Mouse (Mus musculus): ENCODE results near the gene Accs. TPM values are rescaled to one million over a fixed set of nuclear protein-coding genes. Genes with fewer than 3 reads are reported as not detected.

The Accs gene
- polyA plus RNA-seq, 1 experiment = 4.8 TPM

GRCm38 (mm10) chr2:93874606-93875005 is 24.9 kb upstream of the Accs start:
- no peaks in the 10 kb centered on the region for H3K36me3 ChIP-seq (ENCODE audit: control insufficient read depth, insufficient read depth, low read length, poor library complexity, severe bottlenecking)

GRCm38 (mm10) chr2:93874227-93874514 is 24.4 kb upstream of the Accs start:
- Histone ChIP-seq H3K27me3 (ENCODE audit: control insufficient read depth, insufficient read depth, low read length, poor library complexity, severe bottlenecking) (no peaks in the 10 kb centered on the region), H3K4me1 (ENCODE audit: control insufficient read depth, insufficient read depth, low read length) (peaks cover 2% of the 10 kb centered on the region), H3K4me3 (ENCODE audit: low read depth, low read length) (no peak overlapping the region), H3K9me3 (replicated peaks; ENCODE audit: control insufficient read depth, insufficient read depth, low read length, poor library complexity, severe bottlenecking) (no peaks in the 10 kb centered on the region), H3K27ac (ENCODE audit: insufficient read depth, low read length) (no peak overlapping the region), H3K9ac (ENCODE audit: low read depth, poor library complexity, severe bottlenecking) (no peak overlapping the region), H3K36me3 (ENCODE audit: control insufficient read depth, insufficient read depth, low read length, poor library complexity, severe bottlenecking) (no peaks in the 10 kb centered on the region)
- TF ChIP-seq POLR2A (IDR thresholded peaks at IDR 0.05; ENCODE audit: insufficient read depth, low read length) (no peak), CTCF (IDR thresholded peaks at IDR 0.05; ENCODE audit: low read depth, low read length) (no peak), EP300 (IDR thresholded peaks at IDR 0.05; ENCODE audit: insufficient read depth, low read depth, low read length) (no peak)

More at GRCm38 (mm10) chr2:93874606-93875005, 24.9 kb upstream of the Accs start:
- Histone ChIP-seq H3K9me3 (replicated peaks; ENCODE audit: control insufficient read depth, insufficient read depth, low read length, poor library complexity, severe bottlenecking) (no peaks in the 10 kb centered on the region), H3K9ac (ENCODE audit: low read depth, poor library complexity, severe bottlenecking) (no peak overlapping the region), H3K4me1 (ENCODE audit: control insufficient read depth, insufficient read depth, low read length) (peaks cover 2% of the 10 kb centered on the region), H3K27ac (ENCODE audit: insufficient read depth, low read length) (no peak overlapping the region), H3K27me3 (ENCODE audit: control insufficient read depth, insufficient read depth, low read length, poor library complexity, severe bottlenecking) (no peaks in the 10 kb centered on the region), H3K4me3 (ENCODE audit: low read depth, low read length) (no peak overlapping the region)
- no peak for TF ChIP-seq EP300 (IDR thresholded peaks at IDR 0.05; ENCODE audit: insufficient read depth, low read depth, low read length)
- no peak for TF ChIP-seq CTCF (IDR thresholded peaks at IDR 0.05; ENCODE audit: low read depth, low read length)
- TF ChIP-seq POLR2A (IDR thresholded peaks at IDR 0.05; ENCODE audit: insufficient read depth, low read length) = no peak

GRCm38 (mm10) chr2:93873449-93874226 is 23.9 kb upstream of the Accs start:
- TF ChIP-seq CTCF (IDR thresholded peaks at IDR 0.05; ENCODE audit: low read depth, low read length) (no peak), POLR2A (IDR thresholded peaks at IDR 0.05; ENCODE audit: insufficient read depth, low read length) (no peak), EP300 (IDR thresholded peaks at IDR 0.05; ENCODE audit: insufficient read depth, low read depth, low read length) (no peak)
- Histone ChIP-seq H3K36me3 (ENCODE audit: control insufficient read depth, insufficient read depth, low read length, poor library complexity, severe bottlenecking) (no peaks in the 10 kb centered on the region), H3K4me1 (ENCODE audit: control insufficient read depth, insufficient read depth, low read length) (peaks cover 2% of the 10 kb centered on the region), H3K27me3 (ENCODE audit: control insufficient read depth, insufficient read depth, low read length, poor library complexity, severe bottlenecking) (no peaks in the 10 kb centered on the region), H3K9ac (ENCODE audit: low read depth, poor library complexity, severe bottlenecking) (no peak overlapping the region), H3K27ac (ENCODE audit: insufficient read depth, low read length) (no peak overlapping the region), H3K9me3 (replicated peaks; ENCODE audit: control insufficient read depth, insufficient read depth, low read length, poor library complexity, severe bottlenecking) (no peaks in the 10 kb centered on the region), H3K4me3 (ENCODE audit: low read depth, low read length) (no peak overlapping the region)

- H3K9ac ChIP-seq (ENCODE audit: low read depth, poor library complexity, severe bottlenecking) = no peak overlapping the region
- no peaks in the 10 kb centered on the region for H3K27me3 ChIP-seq (ENCODE audit: control insufficient read depth, insufficient read depth, low read length, poor library complexity, severe bottlenecking)
- H3K4me1 ChIP-seq (ENCODE audit: control insufficient read depth, insufficient read depth, low read length) = peaks cover 2% of the 10 kb centered on the region
- no peak overlapping the region for H3K4me3 ChIP-seq (ENCODE audit: low read depth, low read length)
- no peak for TF ChIP-seq EP300 (IDR thresholded peaks at IDR 0.05; ENCODE audit: insufficient read depth, low read depth, low read length)
- TF ChIP-seq POLR2A (IDR thresholded peaks at IDR 0.05; ENCODE audit: insufficient read depth, low read length) = no peak
- H3K9me3 ChIP-seq (replicated peaks; ENCODE audit: control insufficient read depth, insufficient read depth, low read length, poor library complexity, severe bottlenecking) = no peaks in the 10 kb centered on the region
- no peak overlapping the region for H3K27ac ChIP-seq (ENCODE audit: insufficient read depth, low read length)
- no peaks in the 10 kb centered on the region for H3K36me3 ChIP-seq (ENCODE audit: control insufficient read depth, insufficient read depth, low read length, poor library complexity, severe bottlenecking)
Observed at GRCm38 (mm10) chr2:93872257-93872656, 22.5 kb upstream of the Accs start.

- Histone ChIP-seq H3K4me3 (ENCODE audit: low read depth, low read length) (no peak overlapping the region), H3K4me1 (ENCODE audit: control insufficient read depth, insufficient read depth, low read length) (peaks cover 2% of the 10 kb centered on the region), H3K9ac (ENCODE audit: low read depth, poor library complexity, severe bottlenecking) (no peak overlapping the region), H3K27ac (ENCODE audit: insufficient read depth, low read length) (no peak overlapping the region), H3K9me3 (replicated peaks; ENCODE audit: control insufficient read depth, insufficient read depth, low read length, poor library complexity, severe bottlenecking) (no peaks in the 10 kb centered on the region), H3K27me3 (ENCODE audit: control insufficient read depth, insufficient read depth, low read length, poor library complexity, severe bottlenecking) (no peaks in the 10 kb centered on the region), H3K36me3 (ENCODE audit: control insufficient read depth, insufficient read depth, low read length, poor library complexity, severe bottlenecking) (no peaks in the 10 kb centered on the region)
- TF ChIP-seq EP300 (IDR thresholded peaks at IDR 0.05; ENCODE audit: insufficient read depth, low read depth, low read length) (no peak), POLR2A (IDR thresholded peaks at IDR 0.05; ENCODE audit: insufficient read depth, low read length) (no peak), CTCF (IDR thresholded peaks at IDR 0.05; ENCODE audit: low read depth, low read length) (no peak)
Observed at GRCm38 (mm10) chr2:93871411-93871925, 21.7 kb upstream of the Accs start.

- TF ChIP-seq CTCF (IDR thresholded peaks at IDR 0.05; ENCODE audit: low read depth, low read length) (peak; percentile 37), EP300 (IDR thresholded peaks at IDR 0.05; ENCODE audit: insufficient read depth, low read depth, low read length) (no peak), POLR2A (IDR thresholded peaks at IDR 0.05; ENCODE audit: insufficient read depth, low read length) (no peak)
Observed at GRCm38 (mm10) chr2:93870842-93871241, 21.1 kb upstream of the Accs start.

More at GRCm38 (mm10) chr2:93870842-93871241, 21.1 kb upstream of the Accs start:
- H3K27me3 ChIP-seq (ENCODE audit: control insufficient read depth, insufficient read depth, low read length, poor library complexity, severe bottlenecking) = no peaks in the 10 kb centered on the region
- H3K9me3 ChIP-seq (replicated peaks; ENCODE audit: control insufficient read depth, insufficient read depth, low read length, poor library complexity, severe bottlenecking) = no peaks in the 10 kb centered on the region
- H3K36me3 ChIP-seq (ENCODE audit: control insufficient read depth, insufficient read depth, low read length, poor library complexity, severe bottlenecking) = no peaks in the 10 kb centered on the region
- H3K4me3 ChIP-seq (ENCODE audit: low read depth, low read length) = no peak overlapping the region
- H3K27ac ChIP-seq (ENCODE audit: insufficient read depth, low read length) = no peak overlapping the region
- peaks cover 2% of the 10 kb centered on the region for H3K4me1 ChIP-seq (ENCODE audit: control insufficient read depth, insufficient read depth, low read length)
- H3K9ac ChIP-seq (ENCODE audit: low read depth, poor library complexity, severe bottlenecking) = no peak overlapping the region

Data from ES-Bruce4 (cell line).